Comparison of ENCODE assay signal across 8 mouse cellular contexts in the genomic region with DNA sequence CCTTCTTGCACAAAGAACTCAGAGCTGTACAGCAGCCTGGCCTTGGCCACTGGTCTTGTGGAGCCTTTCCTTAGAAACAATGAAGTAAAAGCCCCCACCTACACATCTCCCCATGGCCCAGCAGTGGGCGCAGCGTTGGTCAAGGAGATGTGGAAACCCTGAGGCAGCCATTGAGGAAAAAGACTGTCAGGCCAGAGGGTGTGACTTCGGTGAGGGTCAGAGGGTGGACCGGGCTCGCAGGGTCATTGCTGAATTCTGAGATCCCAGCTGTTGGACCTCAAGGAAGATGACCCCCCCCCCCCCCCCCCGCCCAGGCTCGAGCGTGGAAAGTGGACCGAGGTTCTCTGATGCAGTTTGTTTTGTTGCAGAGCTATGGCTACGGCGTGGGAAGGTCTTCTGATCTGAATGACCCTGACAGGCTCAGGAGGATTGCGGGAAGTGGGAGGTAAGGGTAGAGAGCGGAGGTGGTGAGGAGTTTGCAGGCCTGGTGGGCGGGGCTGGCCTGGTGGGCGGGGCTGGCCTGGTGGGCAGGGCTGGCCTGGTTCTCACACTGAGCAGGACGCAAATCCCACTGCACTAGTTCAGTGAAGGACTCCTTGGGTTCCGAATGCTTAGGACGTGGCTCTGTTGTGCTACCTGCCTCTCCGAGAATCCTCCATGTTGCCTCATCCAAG. TPM values are rescaled to one million over a fixed set of nuclear protein-coding genes. Genes with fewer than 3 reads are reported as not detected.
DNase-seq lines count a peak whose midpoint lies in the region; ATAC-seq lines count a peak whose summit lies in the region.

No protein-coding gene starts in this region.

- peak; percentile 38 for DNase-seq in A20 (ENCODE audit: low read depth, low spot score)
- DNase-seq in adrenal gland, adult 2 months, result peak; percentile 88
- DNase-seq in heart, postnatal 25 days (ENCODE audit: low spot score), result peak; percentile 65
- DNase-seq in kidney, postnatal 4 days, result peak; percentile 94 to 96
- peak; percentile 60 for DNase-seq in mesoderm, embryonic 11.5 days (ENCODE audit: low read depth, low spot score)
- peak; percentile 75 to 76 for DNase-seq in spleen, postnatal 36 days (ENCODE audit: low spot score in 2 of 2)
- DNase-seq in left cerebral cortex, adult 8-10 months (ENCODE audit: low spot score in 2 of 2), result no peak

- no peak overlapping the region for H3K27ac ChIP-seq in forebrain, embryonic 12.5 days

- ATAC-seq in forebrain, embryonic 12.5 days (ENCODE audit: low FRiP score), result peak; percentile 67

- H3K4me3 ChIP-seq in forebrain, embryonic 12.5 days (replicated peaks), result peak overlapping the region; percentile 28

- WGBS in forebrain, embryonic 12.5 days, result 10% methylated on average over 17 of the region's 19 CpGs

- no peak overlapping the region for H3K9ac ChIP-seq in forebrain, embryonic 12.5 days

- H3K36me3 ChIP-seq in forebrain, embryonic 12.5 days (replicated peaks), result no peaks in the 10 kb centered on the region

- intact Hi-C loops in heart, postnatal 25 days (cut with DNase I), result no loop called here

- no peaks in the 10 kb centered on the region for H3K9me3 ChIP-seq in forebrain, embryonic 12.5 days

- peaks cover 33% of the 10 kb centered on the region for H3K4me1 ChIP-seq in forebrain, embryonic 12.5 days

- no peaks in the 10 kb centered on the region for H3K27me3 ChIP-seq in forebrain, embryonic 12.5 days

- H3K4me2 ChIP-seq in forebrain, embryonic 12.5 days, result peak overlapping the region; percentile 46

RNA-seq across cellular contexts. Expression of a gene that starts 32.6 kb away (rescaled TPM):
- 100 to 1,000 TPM in 1 of 2 experiments, 10 to 100 TPM in 1; 63.6 to 105 TPM for total RNA-seq in adrenal gland, adult 2 months (2021)
- 66.9 and 71.9 TPM in 2 replicates for polyA plus RNA-seq in adrenal gland, adult 2 months (2012; rRNA removed)
- polyA plus RNA-seq in forebrain, embryonic 12.5 days (2016; fragmentation: Nextera tagmentation; extraction: Ambion mirVana), result 4.3 and 4.6 TPM in 2 replicates
- total RNA-seq in heart, postnatal 25 days (2021), result 100 to 1,000 TPM; 238 to 253 TPM
- 10 to 100 TPM in 3 of 4 experiments, 1 to 10 TPM in 1; 9.3 to 13.7 (median 10.1) TPM for total RNA-seq in left cerebral cortex, adult 8-10 months (2022)

RNA-seq across cellular contexts. Expression of a gene that starts 50.2 kb away (rescaled TPM):
- 1 to 10 TPM; 1.4 to 4.1 TPM for total RNA-seq in adrenal gland, adult 2 months (2021)
- polyA plus RNA-seq in adrenal gland, adult 2 months (2012; rRNA removed), result 3.1 and 6.5 TPM in 2 replicates
- polyA plus RNA-seq in forebrain, embryonic 12.5 days (2016; fragmentation: Nextera tagmentation; extraction: Ambion mirVana), result 3.3 and 3.4 TPM in 2 replicates
- total RNA-seq in heart, postnatal 25 days (2021), result 1 to 10 TPM; 6.3 to 8.0 TPM
- total RNA-seq in left cerebral cortex, adult 8-10 months (2022), result 1 to 10 TPM; 3.3 to 4.4 (median 4.1) TPM

Comparison
In these comparisons a context has a peak if more than half of its experiments do, and no peak if none do; other contexts are left out.
1. DNase-seq: peak in A20 (single experiment), adrenal gland, adult 2 months (single experiment), heart, postnatal 25 days (single experiment), kidney, postnatal 4 days (2 of 2), mesoderm, embryonic 11.5 days (single experiment) and spleen, postnatal 36 days (2 of 2); none in left cerebral cortex, adult 8-10 months (0 of 2).
2. RNA of a gene that starts 32.6 kb away (total RNA-seq): 238 to 253 TPM in heart, postnatal 25 days and 63.6 to 105 TPM in adrenal gland, adult 2 months; 9.3 to 13.7 TPM in left cerebral cortex, adult 8-10 months; every median in the first group is over 4 times any median in the second.